Mouse (Mus musculus) hindbrain, embryonic 14.5 days (tissue): ENCODE results near the gene Csrnp1. TPM values are rescaled to one million over a fixed set of nuclear protein-coding genes. Genes with fewer than 3 reads are reported as not detected.

Experiments
- ATAC-seq: fragments of 200-750 bp; cut with Nextera tagmentation; 2 replicates; pipeline ENCODE4 v1.8.0; 2017; ENCODE audit warnings: moderate number of reproducible peaks, mild to moderate bottlenecking, moderate TSS enrichment, moderate library complexity; ENCODE audit not compliant: low FRiP score
- DNase-seq: peaks from one replicate; pipeline ENCODE4 v3.0.0-alpha.2; 2015; ENCODE audit warnings: low spot score
- H3K27ac ChIP-seq: fragments of 300-500 bp; sonication (generic); 2 replicates; pipeline ENCODE4 v1.5.1; 2014; ENCODE audit warnings: mild to moderate bottlenecking, moderate library complexity
- H3K27me3 ChIP-seq: fragments of 300-500 bp; sonication (generic); 2 replicates; pipeline ENCODE4 v1.6.1; 2014; ENCODE audit warnings: mild to moderate bottlenecking, low read length, mixed read lengths; ENCODE audit not compliant: control insufficient read depth, insufficient read depth
- H3K36me3 ChIP-seq: fragments of 300-500 bp; sonication (generic); replicated peaks from 2 replicates; pipeline ENCODE4 v1.6.1; 2014; ENCODE audit not compliant: control insufficient read depth, insufficient read depth
- H3K4me1 ChIP-seq: fragments of 300-500 bp; sonication (generic); replicated peaks from 2 replicates; pipeline ENCODE4 v1.6.1; 2014; ENCODE audit warnings: antibody characterized with exemption, low read length, mixed read lengths; ENCODE audit not compliant: control insufficient read depth, insufficient read depth
- H3K4me2 ChIP-seq: fragments of 300-500 bp; sonication (generic); replicated peaks from 2 replicates; pipeline ENCODE4 v1.6.1; 2014; ENCODE audit warnings: mild to moderate bottlenecking, moderate library complexity
- H3K4me3 ChIP-seq: fragments of 300-500 bp; sonication (generic); replicated peaks from 2 replicates; pipeline ENCODE4 v1.5.1; 2014; ENCODE audit warnings: mild to moderate bottlenecking, low read length
- H3K9ac ChIP-seq: fragments of 300-500 bp; sonication (generic); 2 replicates; pipeline ENCODE4 v1.6.1; 2014
- H3K9me3 ChIP-seq: fragments of 300-500 bp; sonication (generic); 2 replicates; pipeline ENCODE4 v1.6.1; 2016; ENCODE audit warnings: low read length; ENCODE audit not compliant: control insufficient read depth
- WGBS: fragments of 180-500 bp; shearing (Covaris S2); extraction: QIAGEN DNeasy Blood & Tissue Kit; methylation state at CpG from one replicate; pipeline ENCODE4 v1.1.7; 2014; 5-methylcytosine and 5-hydroxymethylcytosine counted together
- polyA plus RNA-seq: library from polyadenylated mRNA; unstranded; fragments of >200 nt; fragmentation: Nextera tagmentation; extraction: Ambion mirVana; gene quantifications from 2 replicates; pipeline ENCODE4 v1.2.1, GENCODE M21; 2014

The Csrnp1 gene
- polyA plus RNA-seq, 1 experiment from 2014 or later = 0.68 TPM

DNA sequence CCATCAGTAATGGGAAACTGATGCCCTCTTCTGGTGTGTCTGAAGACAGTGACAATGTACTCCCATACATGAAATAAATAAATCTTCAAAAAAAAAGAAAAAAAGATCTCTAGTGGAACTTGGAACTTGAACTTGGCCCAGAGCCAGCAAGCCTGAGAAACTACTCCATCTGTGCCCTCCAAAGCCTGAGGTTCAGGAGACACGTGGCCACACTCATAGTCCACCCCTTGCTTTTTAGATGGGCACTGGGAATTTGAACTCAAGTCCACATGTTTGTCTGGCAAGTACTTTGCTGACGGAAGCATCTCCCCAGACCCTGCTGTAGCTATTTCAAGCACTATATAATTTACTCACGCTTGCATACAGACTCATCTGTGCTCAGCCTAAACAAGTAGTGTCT, 19.3 kb downstream of the Csrnp1 start:
- Histone ChIP-seq H3K4me2 (no peak overlapping the region), H3K27me3 (no peaks in the 10 kb centered on the region), H3K4me3 (no peak overlapping the region), H3K9me3 (no peaks in the 10 kb centered on the region), H3K9ac (no peak overlapping the region), H3K36me3 (no peaks in the 10 kb centered on the region), H3K27ac (no peak overlapping the region), H3K4me1 (peaks cover 4% of the 10 kb centered on the region; the same call in 1 of the 2 replicates)
- WGBS = 77% methylated on average over 3 of the region's 3 CpGs
- ATAC-seq (no peak), DNase-seq (no peak)

DNA sequence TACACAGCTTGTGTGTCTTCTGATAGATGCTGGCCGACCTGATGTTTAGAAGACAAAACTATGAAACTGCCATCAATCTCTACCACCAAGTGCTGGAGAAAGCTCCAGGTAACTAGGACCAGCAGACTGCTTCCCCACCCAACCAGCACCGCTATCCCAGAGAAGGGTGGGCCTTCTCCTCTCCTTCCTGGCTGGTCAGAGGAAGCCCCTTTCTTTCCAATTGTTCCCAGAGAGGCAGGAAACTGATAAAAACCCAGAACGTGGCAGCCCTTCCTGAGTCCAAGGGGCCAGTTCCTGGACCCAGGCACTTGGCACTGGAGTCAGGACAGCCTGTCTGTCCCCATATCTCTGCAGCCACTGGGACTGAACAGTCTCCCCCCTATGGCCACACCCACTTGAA, 20.3 kb downstream of the Csrnp1 start:
- H3K4me1 ChIP-seq = peaks cover 4% of the 10 kb centered on the region; the same call in 1 of the 2 replicates
- no peak overlapping the region for H3K27ac ChIP-seq
- WGBS = 83% methylated on average over 3 of the region's 3 CpGs
- no peak overlapping the region for H3K4me3 ChIP-seq
- no peak for ATAC-seq
- no peak for DNase-seq
- H3K36me3 ChIP-seq = no peaks in the 10 kb centered on the region
- no peak overlapping the region for H3K4me2 ChIP-seq
- H3K9ac ChIP-seq = no peak overlapping the region
- H3K9me3 ChIP-seq = no peaks in the 10 kb centered on the region
- no peaks in the 10 kb centered on the region for H3K27me3 ChIP-seq

DNA sequence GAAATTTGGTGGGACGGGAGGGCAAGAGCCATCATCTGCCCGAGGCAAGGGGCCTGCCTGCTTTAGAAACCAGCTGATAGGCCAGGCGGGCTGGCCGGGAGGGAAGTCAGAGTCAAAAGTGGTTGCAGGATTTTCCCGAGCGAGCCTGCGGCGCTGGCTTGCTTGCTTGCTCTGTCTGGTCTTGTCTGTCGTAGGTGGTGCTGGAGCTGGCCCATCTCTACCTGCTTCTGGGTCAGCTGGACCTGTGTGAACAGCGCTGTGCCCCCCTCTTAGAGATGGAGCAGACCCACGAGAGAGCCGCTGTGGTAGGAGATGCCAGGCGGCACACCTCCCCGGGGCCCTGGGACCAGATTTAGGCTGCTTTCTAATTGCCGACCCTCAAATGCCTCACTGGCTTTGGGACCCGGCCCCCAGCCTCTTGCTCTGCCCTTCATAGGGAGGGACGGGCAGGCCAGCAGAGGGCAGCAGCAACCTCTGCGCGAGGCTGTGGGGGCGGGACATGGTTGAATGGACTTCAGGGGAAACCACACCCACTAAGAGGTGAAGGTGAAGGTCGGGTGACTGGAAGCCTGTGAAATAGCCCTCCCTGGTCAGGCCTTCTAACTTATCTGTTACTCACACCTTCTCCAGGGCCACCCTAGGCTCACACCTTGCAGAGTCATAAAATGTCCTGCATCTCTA, 21.3 kb downstream of the Csrnp1 start:
- no peak overlapping the region for H3K27ac ChIP-seq
- ATAC-seq (no peak), DNase-seq (peak; percentile 53)
- H3K9ac ChIP-seq = no peak overlapping the region
- no peaks in the 10 kb centered on the region for H3K9me3 ChIP-seq
- H3K4me3 ChIP-seq = no peak overlapping the region
- peaks cover 4% of the 10 kb centered on the region; the same call in 1 of the 2 replicates for H3K4me1 ChIP-seq
- no peaks in the 10 kb centered on the region for H3K36me3 ChIP-seq
- WGBS = 17% methylated on average over 21 of the region's 21 CpGs
- H3K4me2 ChIP-seq = no peak overlapping the region
- no peaks in the 10 kb centered on the region for H3K27me3 ChIP-seq

DNA sequence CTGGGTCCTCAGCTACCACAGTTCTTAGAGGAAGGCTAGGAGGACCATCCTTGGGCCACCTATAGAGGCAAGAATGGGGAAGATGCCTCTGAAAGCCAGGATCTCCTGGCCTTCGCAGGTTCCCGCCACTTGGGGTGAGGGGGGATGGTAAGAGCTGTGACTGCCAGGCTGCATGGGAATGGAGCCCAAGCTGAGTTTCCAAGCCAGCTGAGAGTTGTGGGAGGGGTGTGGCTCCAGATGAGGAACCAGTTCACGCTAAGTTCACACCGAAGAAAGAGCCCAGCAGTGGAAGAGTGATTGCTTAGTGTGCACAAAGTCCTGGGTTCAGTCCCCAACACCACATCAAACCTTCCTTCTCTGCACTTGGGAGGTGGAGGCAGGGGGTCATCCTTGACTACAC, 22.2 kb downstream of the Csrnp1 start:
- WGBS = 77% methylated on average over 4 of the region's 4 CpGs
- no peaks in the 10 kb centered on the region for H3K27me3 ChIP-seq
- no peaks in the 10 kb centered on the region for H3K36me3 ChIP-seq
- H3K4me3 ChIP-seq = no peak overlapping the region
- H3K4me1 ChIP-seq = peaks cover 4% of the 10 kb centered on the region; the same call in 1 of the 2 replicates
- no peak overlapping the region for H3K27ac ChIP-seq
- ATAC-seq (no peak), DNase-seq (no peak)
- H3K4me2 ChIP-seq = no peak overlapping the region
- no peaks in the 10 kb centered on the region for H3K9me3 ChIP-seq
- H3K9ac ChIP-seq = no peak overlapping the region

DNA sequence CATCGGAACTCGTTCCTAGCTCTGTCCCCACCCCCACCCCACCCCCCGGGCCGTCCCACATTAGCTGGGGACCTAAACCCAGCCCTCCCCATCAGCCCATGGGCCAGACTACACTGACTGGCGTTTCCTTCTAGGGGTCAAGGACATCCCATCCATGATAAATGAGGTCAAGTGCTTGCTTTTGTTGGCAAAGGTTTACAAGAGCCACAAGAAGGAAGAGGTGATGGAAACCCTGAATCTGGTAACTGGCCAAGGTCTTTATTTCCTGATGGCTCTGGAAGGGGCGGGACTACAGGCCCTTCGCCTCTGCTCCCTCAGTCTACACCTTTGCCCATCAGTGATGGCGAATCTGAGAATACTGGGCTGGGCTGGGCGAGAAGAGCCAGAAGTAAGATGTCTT, 25.6 kb downstream of the Csrnp1 start:
- ATAC-seq = no peak
- 89% methylated on average over 9 of the region's 9 CpGs for WGBS
- H3K9ac ChIP-seq = no peak overlapping the region
- no peak overlapping the region for H3K27ac ChIP-seq
- no peaks in the 10 kb centered on the region for H3K27me3 ChIP-seq
- no peak overlapping the region for H3K4me2 ChIP-seq
- DNase-seq = no peak
- no peaks in the 10 kb centered on the region for H3K36me3 ChIP-seq
- no peaks in the 10 kb centered on the region for H3K9me3 ChIP-seq
- no peak overlapping the region for H3K4me3 ChIP-seq
- H3K4me1 ChIP-seq = peaks cover 4% of the 10 kb centered on the region; the same call in 1 of the 2 replicates

DNA sequence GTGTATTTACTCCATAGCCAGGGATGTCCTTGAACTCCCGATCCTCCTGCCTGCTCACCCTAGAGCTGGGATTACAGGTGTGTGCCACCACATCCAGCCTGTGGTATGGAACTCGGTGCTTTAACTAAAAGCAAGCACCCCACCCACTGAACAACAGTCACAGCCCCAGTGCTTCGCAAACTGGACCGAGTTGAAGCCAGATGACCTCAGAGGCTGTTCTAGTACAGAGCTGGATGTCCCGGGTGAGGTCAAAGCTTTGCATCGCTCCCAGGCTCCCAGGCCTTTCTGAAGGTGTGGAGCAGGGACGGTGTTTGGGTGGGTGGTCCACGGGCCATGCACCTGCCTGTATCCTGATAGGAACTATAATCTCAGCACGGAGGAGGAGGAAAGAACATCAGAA, 33.1 kb downstream of the Csrnp1 start:
- Histone ChIP-seq H3K4me3 (no peak overlapping the region), H3K27ac (no peak overlapping the region), H3K4me1 (no peaks in the 10 kb centered on the region), H3K27me3 (no peaks in the 10 kb centered on the region), H3K9me3 (no peaks in the 10 kb centered on the region), H3K36me3 (no peaks in the 10 kb centered on the region), H3K4me2 (no peak overlapping the region), H3K9ac (no peak overlapping the region)
- DNase-seq = no peak
- 87% methylated on average over 9 of the region's 9 CpGs for WGBS
- ATAC-seq = no peak

DNA sequence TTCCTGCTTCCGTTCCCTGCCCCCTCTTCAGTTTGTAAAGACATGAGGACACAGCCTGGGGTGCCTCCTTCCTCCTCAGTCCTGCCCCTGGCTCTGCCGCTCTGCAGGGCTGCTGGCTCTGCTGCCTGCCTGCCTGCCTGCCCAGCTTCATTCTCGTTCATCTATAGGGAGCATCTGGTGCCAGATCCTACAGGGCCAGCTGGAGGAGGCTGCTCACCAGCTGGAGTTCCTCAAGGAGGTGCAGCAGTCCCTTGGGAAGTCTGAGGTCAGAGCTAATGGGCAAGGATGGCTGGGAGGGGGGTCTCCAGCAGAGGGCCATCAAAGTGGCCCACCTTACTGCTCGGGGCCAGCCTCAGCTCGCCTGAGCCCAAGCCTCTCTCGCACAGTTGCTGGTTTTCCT, 34.0 kb downstream of the Csrnp1 start:
- no peak overlapping the region for H3K4me3 ChIP-seq
- ATAC-seq (no peak; the same call in 1 of the 2 replicates), DNase-seq (no peak)
- no peaks in the 10 kb centered on the region for H3K4me1 ChIP-seq
- no peaks in the 10 kb centered on the region for H3K27me3 ChIP-seq
- no peak overlapping the region for H3K4me2 ChIP-seq
- no peaks in the 10 kb centered on the region for H3K36me3 ChIP-seq
- no peaks in the 10 kb centered on the region for H3K9me3 ChIP-seq
- WGBS = 43% methylated on average over 6 of the region's 6 CpGs
- no peak overlapping the region for H3K9ac ChIP-seq
- no peak overlapping the region for H3K27ac ChIP-seq

DNA sequence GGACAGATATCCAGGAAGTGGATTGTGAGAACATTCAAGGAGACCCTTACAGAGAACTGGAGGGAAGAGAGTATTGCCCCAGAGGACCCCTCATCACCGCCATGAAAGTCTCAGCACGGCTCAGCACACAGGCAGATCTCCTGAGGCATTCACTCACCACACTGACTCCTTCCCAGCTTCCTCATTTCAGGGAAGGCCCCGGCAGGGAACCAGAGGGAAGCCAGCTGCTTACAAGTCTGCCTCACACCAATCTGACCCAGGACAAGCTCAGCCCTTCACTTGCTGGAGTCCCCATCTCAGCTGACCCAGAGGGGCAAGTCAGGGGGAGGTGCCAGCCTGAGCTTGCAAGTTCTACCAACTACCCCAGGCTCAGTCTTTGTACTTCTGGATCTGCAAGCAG, 35.7 kb downstream of the Csrnp1 start:
- 54% methylated on average over 3 of the region's 3 CpGs for WGBS
- no peak overlapping the region for H3K27ac ChIP-seq
- H3K4me3 ChIP-seq = no peak overlapping the region
- no peaks in the 10 kb centered on the region for H3K4me1 ChIP-seq
- no peak overlapping the region for H3K4me2 ChIP-seq
- H3K27me3 ChIP-seq = no peaks in the 10 kb centered on the region
- DNase-seq (no peak), ATAC-seq (no peak)
- no peaks in the 10 kb centered on the region for H3K36me3 ChIP-seq
- H3K9ac ChIP-seq = no peak overlapping the region
- H3K9me3 ChIP-seq = no peaks in the 10 kb centered on the region

DNA sequence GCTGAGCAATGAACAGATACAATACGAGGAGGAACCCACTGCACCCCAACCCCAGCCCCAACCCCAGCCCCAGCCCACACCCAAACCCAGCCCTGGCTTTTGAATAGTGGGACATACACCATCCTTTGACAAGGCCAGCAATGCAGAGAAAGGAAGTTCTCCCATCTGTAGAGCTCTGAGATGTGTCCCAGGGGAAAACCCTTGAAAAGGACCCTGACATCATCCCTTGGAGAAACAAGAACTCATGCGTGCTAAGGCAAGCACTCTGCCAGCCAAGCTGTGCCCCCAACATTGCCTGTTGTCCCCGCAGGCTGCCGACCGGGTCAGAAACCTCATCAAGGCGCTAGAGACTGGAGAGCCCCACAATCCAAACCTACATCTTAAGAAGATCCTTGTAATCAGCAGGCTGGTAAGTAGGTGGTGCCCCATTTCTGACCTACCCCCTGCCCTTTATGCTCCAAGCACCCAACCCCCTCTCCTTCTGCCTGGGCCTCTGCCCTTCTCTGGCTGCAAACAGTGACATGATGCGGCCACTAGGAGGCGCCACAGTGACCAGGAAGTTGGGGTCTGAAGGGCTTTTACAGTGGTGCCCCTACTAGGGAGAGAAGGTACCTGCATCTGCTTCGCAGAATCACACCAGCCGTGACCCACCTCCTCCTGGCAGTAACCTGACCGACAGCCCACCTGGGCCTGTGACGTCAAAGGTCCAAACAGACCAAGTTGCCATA, 39.1 kb downstream of the Csrnp1 start:
- H3K4me3 ChIP-seq = no peak overlapping the region
- DNase-seq (no peak), ATAC-seq (no peak)

More for the DNA sequence above, 39.1 kb downstream of the Csrnp1 start:
- H3K27me3 ChIP-seq = no peaks in the 10 kb centered on the region
- WGBS = 74% methylated on average over 12 of the region's 12 CpGs
- no peak overlapping the region for H3K9ac ChIP-seq
- no peak overlapping the region for H3K27ac ChIP-seq
- no peaks in the 10 kb centered on the region for H3K4me1 ChIP-seq
- no peak overlapping the region for H3K4me2 ChIP-seq
- H3K36me3 ChIP-seq = no peaks in the 10 kb centered on the region
- no peaks in the 10 kb centered on the region for H3K9me3 ChIP-seq
